Mouse (Mus musculus) brown adipose tissue, adult 24 weeks (tissue): Measurements from ENCODE around the gene Vmn2r56. TPM values are rescaled to one million over a fixed set of nuclear protein-coding genes. Genes with fewer than 3 reads are reported as not detected.
"Not testable (repeated sequence)": the region's sequence is repeated elsewhere in the genome, so short reads cannot be mapped to it uniquely, and the experiment has no call there.

ENCODE experiments used
- H3K27ac ChIP-seq: fragments of 200-500 bp; replicated peaks from 2 replicates; pipeline ENCODE4 v1.5.1; 2012; ENCODE audit warnings: low read depth, mild to moderate bottlenecking, low read length
- H3K4me1 ChIP-seq: fragments of 200-500 bp; 2 replicates; pipeline ENCODE4 v1.6.1; 2012; ENCODE audit warnings: low read length, mixed read lengths; ENCODE audit not compliant: control insufficient read depth, insufficient read depth, insufficient read length
- H3K4me3 ChIP-seq: fragments of 200-500 bp; 2 replicates; pipeline ENCODE4 v1.5.1; 2012; ENCODE audit warnings: low read depth, mild to moderate bottlenecking, low read length, moderate library complexity; ENCODE audit not compliant: insufficient read depth
- polyA plus RNA-seq: library from polyadenylated mRNA; stranded (reverse); fragments of >200 nt; gene quantifications from 2 replicates; pipeline ENCODE4 v1.2.4, GENCODE M21; 2012; ENCODE audit not compliant: missing spikeins, insufficient read depth, insufficient read length

The Vmn2r56 gene
- polyA plus RNA-seq, result not detected in 2 replicates

GRCm38 (mm10) chr7:12734904-12735303 is at the start of gene Vmn2r56:
Gene Vmn2r56, minus strand, starts transcription at chr7:12735004.
- Histone ChIP-seq H3K27ac (no peak within 1 kb of the TSS), H3K4me1 (no peaks in the 10 kb centered on the region), H3K4me3 (no peak within 1 kb of the TSS)

- no peak overlapping the region for H3K27ac ChIP-seq
- peak overlapping the region; percentile 69 for H3K4me3 ChIP-seq
- H3K4me1 ChIP-seq, result peaks cover 3% of the 10 kb centered on the region; the same call in 1 of the 2 replicates
These were observed 45.5 kb upstream of the Vmn2r56 start for GRCm38 (mm10) chr7:12780151-12780830.

GRCm38 (mm10) chr7:12779782-12780150 is 45.0 kb upstream of the Vmn2r56 start:
- Histone ChIP-seq H3K4me3 (peak overlapping the region; percentile 69), H3K27ac (no peak overlapping the region), H3K4me1 (peaks cover 3% of the 10 kb centered on the region; the same call in 1 of the 2 replicates)

- no peak overlapping the region; the same call in 1 of the 2 replicates for H3K4me3 ChIP-seq
- no peak overlapping the region for H3K27ac ChIP-seq
- peaks cover 3% of the 10 kb centered on the region; the same call in 1 of the 2 replicates for H3K4me1 ChIP-seq
These were observed 44.3 kb upstream of the Vmn2r56 start for GRCm38 (mm10) chr7:12779141-12779540.

- Histone ChIP-seq H3K27ac (no peak overlapping the region), H3K4me3 (no peak overlapping the region), H3K4me1 (no peaks in the 10 kb centered on the region)
These were observed 39.8 kb upstream of the Vmn2r56 start for GRCm38 (mm10) chr7:12774606-12775005.

- Histone ChIP-seq H3K4me1 (no peaks in the 10 kb centered on the region), H3K27ac (no peak overlapping the region), H3K4me3 (no peak overlapping the region)
These were observed 39.3 kb upstream of the Vmn2r56 start for GRCm38 (mm10) chr7:12774111-12774510.

GRCm38 (mm10) chr7:12749431-12750198 is 14.8 kb upstream of the Vmn2r56 start:
- Histone ChIP-seq H3K4me3 (peak overlapping the region; percentile 43), H3K4me1 (no peaks in the 10 kb centered on the region), H3K27ac (no peak overlapping the region)

GRCm38 (mm10) chr7:12684903-12685302 is 49.9 kb downstream of the Vmn2r56 start, which contains the start of gene Vmn2r55:
Gene Vmn2r55, minus strand, starts transcription at chr7:12685003.
- not testable (repeated sequence) for H3K4me3 ChIP-seq, H3K27ac ChIP-seq, H3K4me1 ChIP-seq

- not testable (repeated sequence) for H3K4me1 ChIP-seq, H3K4me3 ChIP-seq, H3K27ac ChIP-seq
These were observed 94.6 kb downstream of the Vmn2r56 start, which contains the start of gene Vmn2r54 for GRCm38 (mm10) chr7:12640219-12640618. Gene Vmn2r54, minus strand, starts transcription at chr7:12640319.

Other genes with a start within 250 kb of the Vmn2r56 start
- not detected in 2 replicates for gene 2900092C05Rik, start 222.5 kb downstream of the Vmn2r56 start, polyA plus RNA-seq
- gene Vmn2r53, start 126.2 kb downstream of the Vmn2r56 start, polyA plus RNA-seq, result not detected in 2 replicates
- not detected in 2 replicates for gene Vmn2r54, start 94.7 kb downstream of the Vmn2r56 start, polyA plus RNA-seq
- gene Vmn2r55, start 50.0 kb downstream of the Vmn2r56 start, polyA plus RNA-seq, result not detected in 2 replicates
- not detected in 2 replicates for gene Zscan18, start 68.6 kb upstream of the Vmn2r56 start, polyA plus RNA-seq
- gene Zfp329, start 83.9 kb upstream of the Vmn2r56 start, polyA plus RNA-seq, result 2.1 and 4.2 TPM in 2 replicates
- gene Zfp110, start 99.8 kb upstream of the Vmn2r56 start, polyA plus RNA-seq, result 12.2 and 15.1 TPM in 2 replicates
- gene Zfp128, start 146.2 kb upstream of the Vmn2r56 start, polyA plus RNA-seq, result 2.0 and 2.5 TPM in 2 replicates
- 3.0 and 3.6 TPM in 2 replicates for gene Zscan22, start 162.8 kb upstream of the Vmn2r56 start, polyA plus RNA-seq
- gene Rps5, start 187.3 kb upstream of the Vmn2r56 start, polyA plus RNA-seq, result 533 and 648 TPM in 2 replicates
- gene Rnf225, start 192.4 kb upstream of the Vmn2r56 start, polyA plus RNA-seq, result not detected in 2 replicates
- 1.4 and 2.7 TPM in 2 replicates for gene Zfp324, start 230.8 kb upstream of the Vmn2r56 start, polyA plus RNA-seq
- 0.55 and 1.2 TPM in 2 replicates for gene Zfp446, start 242.8 kb upstream of the Vmn2r56 start, polyA plus RNA-seq